Mouse (Mus musculus) c-Kit-positive CD71-positive TER-119-positive erythroid progenitor cells, embryonic 14.5 days (primary cell): ENCODE results near the gene Btd.

ENCODE experiments used
- DNase-seq: peaks from one replicate; pipeline ENCODE4 v3.0.0-alpha.2; 2013; ENCODE audit warnings: low spot score

The Btd gene

DNA sequence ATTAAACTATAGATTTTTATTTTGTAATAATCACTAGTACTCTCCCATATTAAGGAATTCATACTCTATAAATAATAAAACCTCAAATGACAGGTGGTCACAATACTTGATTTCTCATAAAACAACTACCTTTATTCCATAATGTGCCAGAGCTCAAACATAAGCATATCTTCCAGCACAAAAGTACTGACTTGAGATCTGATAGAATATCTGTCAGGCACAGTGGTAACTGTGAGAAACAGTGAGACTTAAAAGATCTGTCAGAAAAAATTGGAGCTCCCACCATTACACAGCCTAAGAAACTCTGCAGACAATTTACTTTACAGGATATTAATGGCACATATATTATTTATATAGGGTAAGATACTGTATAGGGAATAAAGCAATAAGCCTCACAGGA lies 74.8 kb downstream of the Btd start:
- DNase-seq: no peak

DNA sequence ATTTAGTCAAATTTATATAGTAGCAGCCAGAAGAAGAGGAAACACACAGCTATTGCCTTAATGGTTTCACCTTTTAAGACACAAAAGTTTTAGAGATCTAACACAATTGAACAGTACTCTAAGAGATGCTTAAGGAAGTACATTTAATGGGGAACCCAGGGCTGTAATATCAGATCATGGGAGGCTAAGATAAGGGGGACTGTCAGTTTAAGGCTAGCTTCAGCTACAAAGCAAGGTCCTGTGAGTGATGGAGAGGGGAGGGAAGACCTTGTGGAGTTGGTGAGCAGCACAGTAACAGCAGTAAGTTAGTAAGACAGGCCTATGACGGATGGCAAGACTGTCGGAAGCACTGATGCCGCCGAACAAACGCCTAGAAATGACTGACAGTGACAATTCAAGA lies 76.5 kb downstream of the Btd start:
- DNase-seq: no peak
